Mouse (Mus musculus): ENCODE measurements around the gene Mob1b. TPM values are rescaled to one million over a fixed set of nuclear protein-coding genes. Genes with fewer than 3 reads are reported as not detected.
A peak's percentile ranks its signal among the peaks of the same experiment; 100 is the strongest.

The Mob1b gene
- total and polyA plus RNA-seq, 3 experiments: 7.0 to 11.9 (median 10.5) TPM

GRCm38 (mm10) chr5:88680567-88680966 is 40.1 kb upstream of the Mob1b start:
- in situ Hi-C loops (cut with MboI; ENCODE audit: low pct_ligation_motif_present, low pct_unique_long_range_greater_than_20kb, low sequenced_read_pairs): no loop called here
- TF ChIP-seq MAFK (IDR thresholded peaks at IDR 0.05; ENCODE audit: insufficient replicate concordance, low read length): peak; percentile 94
- TF ChIP-seq NELFE (IDR thresholded peaks at IDR 0.05; ENCODE audit: low read depth, low read length): no peak
- Histone ChIP-seq H3K36me3 (replicated peaks in 1 of 2; ENCODE audit: control insufficient read depth in 1 of 2, insufficient read depth in 1 of 2, low read length in 1 of 2) (no peaks in the 10 kb centered on the region), H3K4me2 (ENCODE audit: insufficient read depth, low read depth, poor library complexity, severe bottlenecking) (no peak overlapping the region), H3K4me3 (replicated peaks in 1 of 3; ENCODE audit: low read depth in 2 of 3, low read length in 2 of 3, poor library complexity in 1 of 3) (no peak overlapping the region), H3K4me1 (ENCODE audit: control insufficient read depth in 1 of 2, insufficient read depth in 2 of 2) (no peaks in the 10 kb centered on the region), H3K27me3 (replicated peaks) (no peaks in the 10 kb centered on the region), H3K27ac (ENCODE audit: insufficient read depth, low read depth) (no peak overlapping the region), H3K9me3 (replicated peaks; ENCODE audit: low read length) (no peaks in the 10 kb centered on the region), H3K9ac (ENCODE audit: insufficient read depth, low read depth) (no peak overlapping the region), H3K79me2 (replicated peaks; ENCODE audit: control insufficient read depth, extremely low read depth, insufficient read depth, poor library complexity, severe bottlenecking) (peaks cover 3% of the 10 kb centered on the region)
- no peak for DNase-seq (ENCODE audit: extremely low read depth)
- dilution Hi-C loops (cut with MboI; ENCODE audit: extremely low pct_ligation_motif_present, extremely low pct_unique_long_range_greater_than_20kb, low sequenced_read_pairs): no loop called here

- no peak for DNase-seq (ENCODE audit: extremely low read depth)
- no peaks in the 10 kb centered on the region; a peak in 1 of 4 replicates for H3K4me1 ChIP-seq (ENCODE audit: control insufficient read depth in 1 of 2, insufficient read depth in 2 of 2)
- no peak overlapping the region for H3K4me3 ChIP-seq (replicated peaks in 1 of 3; ENCODE audit: low read depth in 2 of 3, low read length in 2 of 3, poor library complexity in 1 of 3)
- no peaks in the 10 kb centered on the region for H3K36me3 ChIP-seq (replicated peaks in 1 of 2; ENCODE audit: control insufficient read depth in 1 of 2, insufficient read depth in 1 of 2, low read length in 1 of 2)
- no peak overlapping the region for H3K27ac ChIP-seq (ENCODE audit: insufficient read depth, low read depth)
- H3K79me2 ChIP-seq (replicated peaks; ENCODE audit: control insufficient read depth, extremely low read depth, insufficient read depth, poor library complexity, severe bottlenecking): no peaks in the 10 kb centered on the region
- in situ Hi-C loops (cut with MboI; ENCODE audit: low pct_ligation_motif_present, low pct_unique_long_range_greater_than_20kb, low sequenced_read_pairs) (no loop called here), dilution Hi-C loops (cut with MboI; ENCODE audit: extremely low pct_ligation_motif_present, extremely low pct_unique_long_range_greater_than_20kb, low sequenced_read_pairs) (no loop called here)
- H3K4me2 ChIP-seq (ENCODE audit: insufficient read depth, low read depth, poor library complexity, severe bottlenecking): no peak overlapping the region
- no peaks in the 10 kb centered on the region for H3K9me3 ChIP-seq (replicated peaks; ENCODE audit: low read length)
- no peaks in the 10 kb centered on the region for H3K27me3 ChIP-seq (replicated peaks)
- no peak for TF ChIP-seq ZMIZ1 (IDR thresholded peaks at IDR 0.05; ENCODE audit: low read depth, low read length)
- no peak for TF ChIP-seq MAX (IDR thresholded peaks at IDR 0.05; ENCODE audit: low read length)
- TF ChIP-seq RAD21 (IDR thresholded peaks at IDR 0.05; ENCODE audit: low read depth, low read length): no peak
- no peak for TF ChIP-seq JUN (IDR thresholded peaks at IDR 0.05; ENCODE audit: insufficient read depth, low read depth, low read length)
- TF ChIP-seq POLR2A (IDR thresholded peaks at IDR 0.05; ENCODE audit: low read depth, low read length): no peak
- TF ChIP-seq SMC3 (IDR thresholded peaks at IDR 0.05; ENCODE audit: low read depth, low read length): no peak
- TF ChIP-seq POLR2AphosphoS2 (IDR thresholded peaks at IDR 0.05; ENCODE audit: low read depth, low read length): no peak
- no peak for TF ChIP-seq MEF2A (IDR thresholded peaks at IDR 0.05; ENCODE audit: borderline replicate concordance, low read depth, low read length)
- no peak for TF ChIP-seq USF2 (conservative IDR thresholded peaks at IDR 0.05; ENCODE audit: low read depth, low read length)
- no peak for TF ChIP-seq IRF4 (IDR thresholded peaks at IDR 0.05; ENCODE audit: low read depth, low read length)
- TF ChIP-seq TCF12 (IDR thresholded peaks at IDR 0.05; ENCODE audit: low read depth, low read length): no peak
- no peak for TF ChIP-seq E2F4 (IDR thresholded peaks at IDR 0.05; ENCODE audit: insufficient replicate concordance, low read depth, low read length)
- no peak for TF ChIP-seq UBTF (IDR thresholded peaks at IDR 0.05; ENCODE audit: low read depth, low read length)
- no peak for TF ChIP-seq ZNF384 (IDR thresholded peaks at IDR 0.05; ENCODE audit: low read depth, low read length)
- TF ChIP-seq CHD1 (IDR thresholded peaks at IDR 0.05; ENCODE audit: low read depth, low read length): no peak
- H3K9ac ChIP-seq (ENCODE audit: insufficient read depth, low read depth): no peak overlapping the region
Measured at GRCm38 (mm10) chr5:88683706-88684105, 36.9 kb upstream of the Mob1b start.

Data from CH12.LX (cell line).